Mouse (Mus musculus) hindbrain, embryonic 14.5 days (tissue): Measurements from ENCODE around the gene Vmn1r125. TPM values are rescaled to one million over a fixed set of nuclear protein-coding genes. Genes with fewer than 3 reads are reported as not detected.
"Not testable (repeated sequence)": the region's sequence is repeated elsewhere in the genome, so short reads cannot be mapped to it uniquely, and the experiment has no call there.

Experiments used
- ATAC-seq: fragments of 200-750 bp; cut with Nextera tagmentation; 2 replicates; pipeline ENCODE4 v1.8.0; 2017; ENCODE audit warnings: moderate number of reproducible peaks, mild to moderate bottlenecking, moderate TSS enrichment, moderate library complexity; ENCODE audit not compliant: low FRiP score
- DNase-seq: peaks from one replicate; pipeline ENCODE4 v3.0.0-alpha.2; 2015; ENCODE audit warnings: low spot score
- H3K27ac ChIP-seq: fragments of 300-500 bp; sonication (generic); 2 replicates; pipeline ENCODE4 v1.5.1; 2014; ENCODE audit warnings: mild to moderate bottlenecking, moderate library complexity
- H3K27me3 ChIP-seq: fragments of 300-500 bp; sonication (generic); 2 replicates; pipeline ENCODE4 v1.6.1; 2014; ENCODE audit warnings: mild to moderate bottlenecking, low read length, mixed read lengths; ENCODE audit not compliant: control insufficient read depth, insufficient read depth
- H3K36me3 ChIP-seq: fragments of 300-500 bp; sonication (generic); replicated peaks from 2 replicates; pipeline ENCODE4 v1.6.1; 2014; ENCODE audit not compliant: control insufficient read depth, insufficient read depth
- H3K4me1 ChIP-seq: fragments of 300-500 bp; sonication (generic); replicated peaks from 2 replicates; pipeline ENCODE4 v1.6.1; 2014; ENCODE audit warnings: antibody characterized with exemption, low read length, mixed read lengths; ENCODE audit not compliant: control insufficient read depth, insufficient read depth
- H3K4me2 ChIP-seq: fragments of 300-500 bp; sonication (generic); replicated peaks from 2 replicates; pipeline ENCODE4 v1.6.1; 2014; ENCODE audit warnings: mild to moderate bottlenecking, moderate library complexity
- H3K4me3 ChIP-seq: fragments of 300-500 bp; sonication (generic); replicated peaks from 2 replicates; pipeline ENCODE4 v1.5.1; 2014; ENCODE audit warnings: mild to moderate bottlenecking, low read length
- H3K9ac ChIP-seq: fragments of 300-500 bp; sonication (generic); 2 replicates; pipeline ENCODE4 v1.6.1; 2014
- H3K9me3 ChIP-seq: fragments of 300-500 bp; sonication (generic); 2 replicates; pipeline ENCODE4 v1.6.1; 2016; ENCODE audit warnings: low read length; ENCODE audit not compliant: control insufficient read depth
- WGBS: fragments of 180-500 bp; shearing (Covaris S2); extraction: QIAGEN DNeasy Blood & Tissue Kit; methylation state at CpG from one replicate; pipeline ENCODE4 v1.1.7; 2014; 5-methylcytosine and 5-hydroxymethylcytosine counted together
- polyA plus RNA-seq: library from polyadenylated mRNA; unstranded; fragments of >200 nt; fragmentation: Nextera tagmentation; extraction: Ambion mirVana; gene quantifications from 2 replicates; pipeline ENCODE4 v1.2.1, GENCODE M21; 2014

Gene Vmn1r125
- polyA plus RNA-seq: not detected in 2 replicates

DNA sequence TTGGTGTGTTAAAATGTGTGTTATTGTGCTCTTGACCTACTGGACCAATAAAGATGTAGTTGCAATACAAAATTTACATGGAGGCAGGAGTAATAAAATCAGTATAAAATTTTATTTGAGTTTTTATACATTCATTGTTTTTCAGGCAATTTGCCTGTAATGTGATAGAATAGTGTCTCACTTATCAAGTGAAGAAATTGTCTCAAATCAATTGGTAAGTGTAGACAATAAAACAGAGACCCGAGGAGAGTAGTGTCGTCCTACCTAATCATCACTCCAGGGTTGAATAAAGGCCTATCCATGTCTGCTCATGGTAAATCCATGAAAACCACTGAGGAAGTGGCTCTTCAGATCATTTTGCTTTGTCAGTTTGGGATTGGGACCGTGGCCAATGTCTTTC is at the start of gene Vmn1r125:
TSS of gene Vmn1r125 (plus strand) at position 301 of the 400 bp plus-strand sequence.
- ATAC-seq, H3K4me1 ChIP-seq: not testable (repeated sequence)

DNA sequence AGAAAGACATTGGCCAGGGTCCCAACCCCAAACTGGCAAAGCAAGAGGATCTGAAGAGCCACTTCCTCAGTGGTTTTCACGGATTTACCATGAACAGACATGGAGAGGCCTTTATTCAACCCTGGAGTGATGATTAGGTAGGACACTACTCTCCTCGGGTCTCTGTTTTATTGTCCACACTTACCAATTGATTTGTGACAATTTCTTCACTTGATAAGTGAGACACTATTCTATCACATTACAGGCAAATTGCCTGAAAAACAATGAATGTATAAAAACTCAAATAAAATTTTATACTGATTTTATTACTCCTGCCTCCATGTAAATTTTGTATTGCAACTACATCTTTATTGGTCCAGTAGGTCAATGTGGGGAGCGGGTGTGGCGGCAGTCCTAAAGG is 11.5 kb upstream of the Vmn1r125 start, which contains the start of gene Vmn1r124:
TSS of gene Vmn1r124 (minus strand) at position 101 of the 400 bp plus-strand sequence.
- H3K9ac ChIP-seq, H3K9me3 ChIP-seq, H3K4me3 ChIP-seq, H3K27ac ChIP-seq, H3K27me3 ChIP-seq, H3K4me1 ChIP-seq, H3K4me2 ChIP-seq, ATAC-seq, H3K36me3 ChIP-seq, DNase-seq: not testable (repeated sequence)
- 71% methylated on average over 4 of the region's 4 CpGs for WGBS

More for the DNA sequence above, at the start of gene Vmn1r125:
- not testable (repeated sequence) for H3K9me3 ChIP-seq, H3K4me3 ChIP-seq, DNase-seq, H3K4me2 ChIP-seq, H3K27me3 ChIP-seq, H3K27ac ChIP-seq, H3K9ac ChIP-seq, H3K36me3 ChIP-seq
- WGBS: 71% methylated on average over 3 of the region's 3 CpGs

DNA sequence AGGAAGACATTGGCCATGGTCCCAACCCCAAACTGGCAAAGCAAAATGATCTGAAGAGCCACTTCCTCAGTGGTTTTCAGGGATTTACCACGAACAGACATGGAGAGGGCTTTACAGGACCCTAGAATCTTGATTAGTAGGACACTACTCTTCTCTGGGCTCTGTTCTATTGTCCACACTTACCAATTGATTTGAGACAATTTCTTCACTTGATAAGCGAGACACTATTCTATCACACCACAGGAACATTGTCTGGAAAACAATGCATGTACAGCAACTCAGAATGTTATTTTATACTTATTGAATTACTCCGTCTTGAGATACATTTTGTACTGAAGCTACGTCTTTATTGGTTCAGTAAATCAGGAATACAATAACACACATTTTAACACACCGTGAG is 29.4 kb downstream of the Vmn1r125 start, which contains the start of gene Vmn1r126:
TSS of gene Vmn1r126 (minus strand) at position 101 of the 400 bp plus-strand sequence.
- H3K4me3 ChIP-seq, H3K36me3 ChIP-seq, H3K9ac ChIP-seq, H3K4me2 ChIP-seq, H3K27me3 ChIP-seq, H3K9me3 ChIP-seq, DNase-seq, H3K4me1 ChIP-seq, H3K27ac ChIP-seq, ATAC-seq: not testable (repeated sequence)
- no CpG with 5 or more reads among the region's 5 CpGs for WGBS

DNA sequence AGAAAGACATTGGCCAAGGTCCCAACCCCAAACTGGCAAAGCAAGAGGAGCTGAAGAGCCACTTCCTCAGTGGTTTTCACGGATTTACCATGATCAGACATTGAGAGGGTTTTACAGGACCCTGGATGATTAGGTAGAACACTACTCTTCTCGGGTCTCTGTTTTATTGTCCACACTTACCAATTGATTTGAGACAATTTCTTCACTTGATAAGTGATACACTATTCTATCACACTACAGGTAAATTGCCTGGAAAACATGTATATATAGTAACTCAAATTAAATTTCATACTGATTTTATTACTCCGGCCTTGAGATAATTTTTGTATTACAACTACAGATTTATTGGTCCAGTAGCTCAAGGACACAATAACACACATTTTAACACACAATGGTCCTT is 47.8 kb downstream of the Vmn1r125 start, which contains the start of gene Vmn1r127:
TSS of gene Vmn1r127 (minus strand) at position 101 of the 400 bp plus-strand sequence.
- not testable (repeated sequence) for H3K4me2 ChIP-seq, H3K4me3 ChIP-seq, H3K4me1 ChIP-seq, DNase-seq, H3K27ac ChIP-seq, H3K36me3 ChIP-seq, H3K9me3 ChIP-seq, ATAC-seq, H3K9ac ChIP-seq, H3K27me3 ChIP-seq
- no CpG with 5 or more reads among the region's 3 CpGs for WGBS

Other genes with a start within 250 kb of the Vmn1r125 start
- gene Vmn1r120, start 218.4 kb upstream of the Vmn1r125 start, polyA plus RNA-seq: not detected in 2 replicates
- gene Vmn1r121, start 173.7 kb upstream of the Vmn1r125 start, polyA plus RNA-seq: not detected in 2 replicates
- not detected in 2 replicates for gene Vmn1r122, start 138.1 kb upstream of the Vmn1r125 start, polyA plus RNA-seq
- gene Vmn1r123, start 110.0 kb upstream of the Vmn1r125 start, polyA plus RNA-seq: not detected in 2 replicates
- gene Gm5157, start 81.8 kb upstream of the Vmn1r125 start, polyA plus RNA-seq: not detected in 2 replicates
- not detected in 2 replicates for gene Vmn1r124, start 11.6 kb upstream of the Vmn1r125 start, polyA plus RNA-seq
- gene Vmn1r126, start 29.3 kb downstream of the Vmn1r125 start, polyA plus RNA-seq: not detected in 2 replicates
- not detected in 2 replicates for gene Vmn1r127, start 47.7 kb downstream of the Vmn1r125 start, polyA plus RNA-seq
- gene Vmn1r128, start 77.2 kb downstream of the Vmn1r125 start, polyA plus RNA-seq: not detected in 2 replicates
- not detected in 2 replicates for gene Vmn1r129, start 89.1 kb downstream of the Vmn1r125 start, polyA plus RNA-seq
- gene Gm6882, start 160.6 kb downstream of the Vmn1r125 start, polyA plus RNA-seq: not detected in 2 replicates
- not detected in 2 replicates for gene Vmn1r130, start 239.6 kb downstream of the Vmn1r125 start, polyA plus RNA-seq